Mouse (Mus musculus) lung, postnatal 4 days (tissue): ENCODE data around the gene Idua.

Source experiments
- DNase-seq, 2 experiments: peaks; one replicate each; pipeline ENCODE4 v3.0.0; 2021

Idua gene

GRCm38 (mm10) chr5:108655381-108655780 lies 4.8 kb upstream of the Idua start:
- DNase-seq = no peak

- no peak for DNase-seq
Observed at GRCm38 (mm10) chr5:108655891-108656650, 4.1 kb upstream of the Idua start.

GRCm38 (mm10) chr5:108657406-108657805 lies 2.7 kb upstream of the Idua start:
- no peak for DNase-seq

- DNase-seq = no peak
Observed at GRCm38 (mm10) chr5:108658611-108659010, 1.5 kb upstream of the Idua start.

DNA sequence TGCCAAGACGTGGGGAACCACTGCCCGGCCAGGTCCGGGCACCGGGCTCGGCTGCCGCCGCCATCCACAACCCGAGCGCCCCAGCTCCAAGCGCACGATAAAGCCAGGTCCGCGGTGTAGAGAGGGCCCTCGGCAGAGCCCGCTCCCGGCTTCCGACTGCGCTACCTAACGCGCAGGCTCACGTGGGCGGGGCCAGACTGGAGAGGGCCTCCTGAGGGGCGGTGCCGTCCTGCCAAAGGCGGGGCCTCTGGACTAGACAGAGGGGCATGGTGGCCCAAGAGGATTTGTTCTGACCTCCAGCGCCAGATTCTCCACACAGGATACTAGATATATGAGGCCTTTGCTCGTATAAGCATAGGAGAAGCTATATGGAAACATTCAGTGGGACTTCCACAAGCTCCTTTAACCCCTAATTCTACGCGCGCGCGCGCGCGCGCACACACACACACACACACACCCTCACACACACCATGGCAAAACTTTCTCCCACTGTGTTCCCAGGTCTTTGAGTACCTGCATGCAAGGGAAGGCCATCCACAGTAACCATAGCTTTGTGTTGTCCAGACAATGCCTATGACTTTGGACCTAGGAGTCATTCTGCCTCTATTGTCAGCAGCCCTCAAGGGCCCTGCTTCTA lies 619 bp downstream of the Idua start:
- DNase-seq = peak; percentile 93 to 94

DNA sequence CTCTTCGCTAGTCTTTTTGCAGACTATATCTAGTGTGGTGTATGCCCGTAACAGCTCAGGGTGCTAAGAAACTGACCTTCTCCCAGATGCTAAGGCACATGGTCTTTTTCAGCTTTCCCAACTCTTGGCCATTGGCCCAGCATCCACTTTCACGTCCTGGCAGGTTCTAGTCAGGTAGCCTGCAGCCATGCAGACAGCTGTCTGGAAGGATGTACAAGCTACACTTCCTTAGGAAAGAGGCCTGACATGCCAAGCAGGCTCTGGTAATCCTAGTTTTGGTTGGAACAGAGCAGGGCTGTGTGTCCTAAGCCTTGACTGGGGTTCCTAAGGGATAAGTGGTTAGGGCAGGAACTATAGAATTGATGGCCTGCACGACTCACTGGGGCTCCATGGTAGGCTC lies 2.6 kb downstream of the Idua start:
- DNase-seq = no peak

DNA sequence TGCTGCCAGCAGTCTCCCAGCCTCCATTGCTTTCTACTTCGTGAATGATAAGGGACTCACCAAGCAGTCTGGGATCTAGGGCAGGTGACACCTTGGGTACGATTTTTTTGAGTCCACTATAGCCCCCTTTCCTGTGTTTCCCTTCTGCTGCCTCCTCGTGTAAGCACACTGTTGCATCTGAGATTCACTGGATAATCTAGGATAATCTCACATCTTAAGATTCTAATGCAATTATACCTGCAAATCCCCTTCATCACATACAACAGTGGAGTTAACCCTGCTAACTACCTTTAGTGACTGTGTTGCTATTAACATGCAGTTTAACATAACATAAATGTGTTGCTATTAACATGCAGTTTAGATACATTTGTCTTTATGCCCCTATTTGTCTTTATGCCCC lies 4.9 kb downstream of the Idua start:
- no peak for DNase-seq

DNA sequence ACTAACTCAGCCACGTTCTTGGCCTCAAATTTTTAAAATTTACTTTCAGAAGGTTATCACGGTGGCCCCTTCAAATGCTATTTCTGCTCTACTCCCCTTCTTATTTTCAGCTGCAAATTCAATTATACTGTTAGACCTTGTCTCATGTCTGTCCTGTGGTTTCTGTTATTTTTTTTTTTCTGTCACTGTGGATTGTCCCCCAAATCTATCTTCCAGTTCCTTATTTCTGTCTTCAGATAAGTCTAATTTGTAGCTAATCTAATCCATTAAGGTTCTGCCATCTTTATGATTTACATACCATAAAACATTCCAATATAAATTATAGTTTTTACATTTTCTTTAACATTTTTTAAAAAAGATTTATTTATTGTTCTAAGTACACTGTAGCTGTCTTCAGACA lies 7.2 kb downstream of the Idua start:
- no peak for DNase-seq

DNA sequence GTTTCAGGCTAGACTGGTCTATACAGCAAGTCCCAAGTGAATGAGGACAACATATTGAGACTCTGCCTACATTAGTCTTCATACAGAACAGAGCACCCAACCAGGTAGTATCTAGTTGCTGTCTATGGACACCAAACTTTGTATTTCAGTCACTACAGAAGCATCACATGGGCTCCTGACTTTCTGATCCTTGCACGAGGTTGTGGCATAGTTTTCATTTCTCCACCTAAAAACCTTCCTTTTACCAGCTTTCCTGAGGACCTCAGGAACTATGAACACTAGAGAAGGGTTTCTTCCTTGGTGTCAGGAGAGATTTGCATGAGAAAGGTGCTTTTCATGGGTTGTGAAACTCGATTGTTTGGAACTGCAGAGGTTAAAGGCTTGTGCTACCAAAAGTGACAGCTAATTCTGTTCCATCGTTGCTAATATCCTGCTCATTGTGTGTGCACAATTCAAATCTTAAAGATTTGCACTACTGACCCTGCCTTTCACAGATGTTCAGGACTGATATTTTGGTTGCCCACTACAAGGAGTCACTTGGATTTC lies 8.3 kb downstream of the Idua start:
- no peak for DNase-seq

- DNase-seq = peak; percentile 90 to 91
Observed at GRCm38 (mm10) chr5:108668977-108669936, 9.1 kb downstream of the Idua start, which contains the start of gene Dgkq. TSS of gene Dgkq (minus strand) at chr5:108669672.

GRCm38 (mm10) chr5:108669986-108670385 lies 9.9 kb downstream of the Idua start:
- no peak for DNase-seq

DNA sequence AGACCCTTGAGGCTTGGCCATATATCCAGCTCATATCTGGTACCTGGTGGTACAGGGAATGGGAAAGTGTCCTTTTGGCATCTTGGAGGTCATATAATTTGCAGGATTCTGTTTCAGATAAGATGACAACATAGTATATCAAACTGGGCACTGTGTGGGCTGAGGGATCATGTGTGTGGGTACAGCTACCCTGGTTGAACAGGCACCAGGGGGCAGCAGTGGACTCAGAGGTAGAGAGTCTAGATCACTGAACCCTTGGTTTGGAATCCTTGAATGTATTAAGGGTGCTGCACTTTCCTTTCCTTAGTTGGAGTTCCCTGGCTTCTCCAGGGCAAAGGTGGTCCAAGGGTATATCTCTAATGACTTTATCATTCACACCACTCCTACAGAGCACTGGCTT lies 10.7 kb downstream of the Idua start:
- peak in 1 of 2 experiments; percentile 42 for DNase-seq

DNA sequence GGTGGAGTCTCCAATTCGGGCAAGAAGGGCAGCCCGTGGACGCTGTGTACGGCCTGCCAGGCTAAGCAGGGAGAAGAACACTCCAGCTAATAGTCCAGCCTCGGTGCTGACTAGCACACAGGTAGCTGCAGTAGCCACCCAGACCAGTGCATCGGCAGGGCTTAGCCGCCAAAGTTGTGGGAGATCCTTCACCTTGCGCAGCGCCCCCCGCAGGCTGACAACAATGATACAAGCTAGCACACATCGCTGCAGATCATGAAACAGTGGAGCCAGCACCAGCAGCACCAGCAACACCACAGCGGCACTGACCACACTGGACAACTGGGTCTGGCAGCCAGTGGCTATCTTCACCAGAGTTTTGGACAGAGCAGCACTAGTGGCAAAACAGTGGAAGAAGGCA lies 11.6 kb downstream of the Idua start:
- DNase-seq = no peak

DNA sequence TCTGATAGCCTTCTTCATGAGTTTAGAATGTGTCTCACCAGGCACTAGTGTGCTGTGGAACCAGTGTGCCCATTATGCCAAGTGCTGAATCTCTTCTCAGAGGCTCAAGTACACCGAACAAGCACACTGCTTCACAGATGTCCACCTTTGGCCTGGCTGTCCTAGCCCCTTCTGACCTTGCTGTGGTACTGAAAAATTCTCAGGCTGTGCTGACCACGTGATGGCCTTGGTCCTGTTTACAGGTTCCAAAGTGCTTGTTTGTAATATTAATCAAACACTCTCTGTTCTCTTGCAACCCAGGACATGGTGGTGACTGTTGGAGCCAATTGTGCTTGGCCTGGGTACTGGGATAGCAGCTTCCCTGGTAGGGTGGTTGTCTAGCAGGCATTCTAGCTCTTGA lies 14.5 kb downstream of the Idua start:
- DNase-seq = no peak

- DNase-seq = no peak
Observed at GRCm38 (mm10) chr5:108675251-108675816, 15.2 kb downstream of the Idua start, which contains the start of gene Slc26a1. TSS of gene Slc26a1 (minus strand) at chr5:108675569.

DNA sequence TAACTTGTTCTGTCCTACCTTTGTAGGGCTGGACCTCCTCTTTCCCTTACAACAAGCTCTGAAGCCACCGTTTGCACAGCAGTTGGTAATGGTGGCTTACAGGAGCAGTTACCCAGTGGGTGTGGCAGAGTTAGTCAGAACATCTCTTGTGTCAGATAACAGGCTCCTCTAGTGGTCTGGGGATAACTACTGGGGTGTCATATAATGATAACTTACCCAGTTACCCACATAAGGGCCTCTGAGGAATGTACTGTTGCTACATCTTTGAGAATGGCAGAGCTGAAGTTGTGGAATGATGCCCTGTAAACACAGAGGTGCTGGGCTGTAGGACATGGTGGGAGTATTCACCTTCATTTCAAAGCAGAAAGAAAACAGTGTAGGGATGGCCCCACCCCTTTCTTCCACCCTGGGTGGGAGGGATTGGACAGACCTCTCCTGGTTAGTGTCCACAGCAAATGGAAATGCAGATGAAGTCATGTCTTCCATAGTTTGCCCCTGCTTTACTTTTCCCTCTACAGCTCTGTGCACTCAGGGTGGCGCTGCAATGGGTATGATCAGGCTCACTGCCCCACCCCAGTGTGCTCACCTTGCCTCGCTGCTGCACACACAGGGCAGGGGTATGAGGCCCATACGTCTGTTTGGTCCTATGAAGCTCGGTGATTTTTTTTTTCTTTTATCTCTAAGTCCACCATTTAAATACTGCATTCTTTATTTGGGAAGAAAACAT lies 16.8 kb downstream of the Idua start:
- no peak for DNase-seq

- DNase-seq = peak; percentile 63 to 70
Observed at GRCm38 (mm10) chr5:108677605-108678295, 17.6 kb downstream of the Idua start.

DNA sequence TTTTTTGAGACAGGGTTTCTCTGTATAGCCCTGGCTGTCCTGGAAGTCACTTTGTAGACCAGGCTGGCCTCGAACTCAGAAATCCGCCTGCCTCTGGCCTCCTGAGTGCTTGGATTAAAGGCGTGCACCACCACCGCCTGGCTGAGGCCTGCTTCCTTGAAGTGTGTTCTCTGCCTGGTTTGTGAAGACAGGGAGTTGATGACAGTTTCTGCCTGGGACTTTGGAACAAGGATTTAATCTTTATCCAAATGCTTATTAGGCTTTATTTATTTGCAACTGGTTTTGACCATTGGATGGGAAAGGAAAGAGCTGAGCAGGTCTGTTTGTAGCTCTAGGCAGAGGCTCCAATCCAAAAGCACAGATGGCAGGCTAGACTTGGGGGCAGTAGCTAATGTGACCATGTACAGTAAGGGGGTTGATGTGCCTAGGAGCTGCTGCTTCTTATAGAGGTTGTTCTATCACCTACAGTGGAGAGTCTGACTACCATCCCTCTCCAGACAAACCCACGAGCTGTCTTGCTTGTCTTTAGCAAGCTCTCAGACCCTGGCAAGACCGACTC lies 18.2 kb downstream of the Idua start:
- no peak for DNase-seq

DNA sequence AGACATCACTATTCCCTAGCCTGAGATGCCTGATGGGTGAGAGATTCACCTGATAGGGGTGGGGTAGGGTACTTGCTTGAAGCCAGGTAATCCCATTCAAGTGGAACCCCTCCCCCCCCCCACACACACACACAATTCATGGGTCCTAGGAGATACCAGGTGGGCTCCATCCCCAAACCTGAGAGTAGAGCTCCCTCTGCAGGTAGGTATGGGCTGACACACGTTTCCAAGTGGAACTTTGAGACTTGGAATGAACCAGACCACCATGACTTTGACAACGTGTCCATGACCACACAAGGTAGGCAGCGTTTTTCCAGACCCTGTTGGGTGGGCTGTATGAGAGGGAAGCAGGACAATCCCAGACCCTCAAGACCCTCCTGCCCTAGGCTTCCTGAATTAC lies 19.8 kb downstream of the Idua start:
- no peak for DNase-seq

DNA sequence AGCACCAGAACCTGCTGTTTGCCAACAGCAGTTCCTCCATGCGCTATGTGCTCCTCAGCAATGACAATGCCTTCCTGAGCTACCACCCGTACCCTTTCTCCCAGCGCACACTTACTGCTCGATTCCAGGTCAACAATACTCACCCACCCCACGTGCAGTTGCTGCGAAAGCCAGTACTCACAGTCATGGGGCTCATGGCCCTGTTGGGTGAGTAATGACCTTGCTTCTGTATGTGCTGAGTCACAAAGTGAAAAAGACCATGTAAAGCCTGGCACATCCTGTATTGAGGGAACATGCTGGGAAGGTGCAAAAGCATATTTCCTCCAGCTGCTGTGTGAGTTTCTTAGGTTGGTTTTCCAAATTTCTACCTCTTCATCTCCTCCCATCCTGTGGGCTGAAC lies 20.7 kb downstream of the Idua start:
- no peak for DNase-seq

DNA sequence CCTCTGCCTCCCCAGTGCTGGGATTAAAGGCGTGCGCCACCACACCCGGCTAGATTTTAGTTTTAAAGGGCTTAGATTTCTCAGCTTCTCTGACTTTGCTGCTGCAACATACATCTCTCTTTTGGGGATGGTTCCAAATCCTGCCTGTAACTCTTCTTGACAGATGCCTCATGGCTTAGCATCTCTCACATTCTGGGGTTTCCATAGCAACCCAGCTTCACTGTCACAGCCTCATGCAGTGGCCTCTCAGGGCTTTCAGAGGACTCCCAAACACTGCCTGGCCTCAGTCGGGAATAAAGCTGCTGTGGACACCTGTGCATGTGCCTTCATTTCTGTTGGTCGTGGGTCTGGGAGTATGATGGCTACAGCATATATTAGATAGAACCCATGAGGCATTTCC lies 29.0 kb downstream of the Idua start:
- no peak for DNase-seq
